Comparison of ENCODE assay signal across 17 mouse cellular contexts in genomic region chr19:57188553-57188952, GRCm38 (mm10).
A peak's percentile ranks its signal among the peaks of the same experiment; 100 is the strongest.
DNase-seq lines count a peak whose midpoint lies in the region; ATAC-seq and TF ChIP-seq lines count a peak whose summit lies in the region.
"Had no signal": no experiment of that assay in that cellular context is flagged by ENCODE, and none has a peak within 500 bp of the region (broad histone marks: within the 10 kb centered on the region; RNA-seq: fewer than 3 reads in every experiment).

No protein-coding gene starts in this region.

- DNase-seq in gastrocnemius, adult 2 months, result no peak
- DNase-seq in gastrocnemius, adult 18-20 months (ENCODE audit: low spot score), result no peak
- DNase-seq in lung, postnatal 25 days (ENCODE audit: low spot score), result peak; percentile 59
- no peak for DNase-seq in lung, postnatal 4 days
- DNase-seq in stomach, postnatal 0 days (ENCODE audit: low spot score), result no peak
- DNase-seq in embryo, embryonic 9.5 days (ENCODE audit: extremely low spot score), result no peak
- DNase-seq: adrenal gland, postnatal 25 days; gastrocnemius, postnatal 10 days; kidney, postnatal 4 days had no signal

- TF ChIP-seq CTCF in gastrocnemius, adult 2 months (IDR thresholded peaks at IDR 0.05), result no peak
- no peak for TF ChIP-seq CTCF in stomach, postnatal 0 days (IDR thresholded peaks at IDR 0.05; ENCODE audit: low read depth)

- no peak overlapping the region for H3K4me3 ChIP-seq in gastrocnemius, adult 2 months
- no peak overlapping the region for H3K4me3 ChIP-seq in stomach, postnatal 0 days (ENCODE audit: low read depth, low read length)
- H3K4me3 ChIP-seq: forebrain, embryonic 10.5 days; limb, embryonic 13.5 days; liver, embryonic 15.5 days; midbrain, embryonic 15.5 days; stomach, embryonic 15.5 days had no signal

- peak; percentile 47; the same call in 1 of the 2 replicates for ATAC-seq in common myeloid progenitor, adult 5-6 weeks (replicated peaks; ENCODE audit: low read depth, poor library complexity, severe bottlenecking)
- no peak for ATAC-seq in stomach, postnatal 0 days (ENCODE audit: low FRiP score, low TSS enrichment)
- ATAC-seq: hindbrain, embryonic 16.5 days; intestine, postnatal 0 days; midbrain, embryonic 15.5 days had no signal

- WGBS in stomach, postnatal 0 days, result 67% methylated on average over 4 of the region's 4 CpGs

- H3K9ac ChIP-seq in stomach, postnatal 0 days (ENCODE audit: low read length), result no peak overlapping the region
- H3K9ac ChIP-seq: limb, embryonic 13.5 days; liver, embryonic 15.5 days; midbrain, embryonic 15.5 days; stomach, embryonic 15.5 days had no signal

- no peak for TF ChIP-seq EP300 in stomach, postnatal 0 days (optimal IDR thresholded peaks at IDR 0.05)

- no peak overlapping the region for H3K4me2 ChIP-seq in stomach, postnatal 0 days (replicated peaks; ENCODE audit: low read depth)
- H3K4me2 ChIP-seq: limb, embryonic 13.5 days; liver, embryonic 15.5 days; midbrain, embryonic 15.5 days; stomach, embryonic 15.5 days had no signal

- no peaks in the 10 kb centered on the region for H3K36me3 ChIP-seq in stomach, postnatal 0 days (ENCODE audit: control insufficient read depth, insufficient read depth, low read length)
- H3K36me3 ChIP-seq: forebrain, embryonic 10.5 days; limb, embryonic 13.5 days; liver, embryonic 15.5 days; midbrain, embryonic 15.5 days; stomach, embryonic 15.5 days had no signal

- 0 out of 2 replicates have a peak, but pooled peaks cover 3% of the 10 kb centered on the region for H3K4me1 ChIP-seq in stomach, postnatal 0 days (replicated peaks; ENCODE audit: control insufficient read depth, insufficient read depth)
- H3K4me1 ChIP-seq: forebrain, embryonic 10.5 days; limb, embryonic 13.5 days; midbrain, embryonic 15.5 days had no signal

- intact Hi-C loops in gastrocnemius, adult 2 months (cut with DNase I), result no loop called here

- peak overlapping the region; percentile 46 for H3K27ac ChIP-seq in gastrocnemius, adult 2 months
- peak overlapping the region; percentile 30; the same call in 1 of the 2 replicates for H3K27ac ChIP-seq in stomach, postnatal 0 days (replicated peaks)
- H3K27ac ChIP-seq: forebrain, embryonic 10.5 days; limb, embryonic 13.5 days; liver, embryonic 15.5 days; midbrain, embryonic 15.5 days; stomach, embryonic 15.5 days had no signal

- H3K27me3 ChIP-seq in stomach, postnatal 0 days (ENCODE audit: control insufficient read depth, insufficient read depth, low read length), result no peaks in the 10 kb centered on the region
- H3K27me3 ChIP-seq: limb, embryonic 13.5 days; liver, embryonic 15.5 days; midbrain, embryonic 15.5 days; stomach, embryonic 15.5 days had no signal

- no peaks in the 10 kb centered on the region for H3K9me3 ChIP-seq in stomach, postnatal 0 days (ENCODE audit: control insufficient read depth, low read length)
- H3K9me3 ChIP-seq: forebrain, embryonic 10.5 days; limb, embryonic 13.5 days; liver, embryonic 15.5 days; midbrain, embryonic 15.5 days; stomach, embryonic 15.5 days had no signal
